Mouse (Mus musculus) bone marrow macrophage, adult 2 months (primary cell): ENCODE data around the gene Inpp5e. TPM values are rescaled to one million over a fixed set of nuclear protein-coding genes. Genes with fewer than 3 reads are reported as not detected.

Source experiments
- H3K27ac ChIP-seq: 2 replicates; pipeline ENCODE4 v1.5.1; 2012; ENCODE audit warnings: low read depth, low read length; ENCODE audit not compliant: insufficient read depth
- H3K4me1 ChIP-seq: 2 replicates; pipeline ENCODE4 v1.6.1; 2012; ENCODE audit warnings: low read length; ENCODE audit not compliant: control insufficient read depth, insufficient read depth
- H3K4me3 ChIP-seq: 2 replicates; pipeline ENCODE4 v1.5.1; 2012; ENCODE audit warnings: mild to moderate bottlenecking, low read length, moderate library complexity; ENCODE audit not compliant: insufficient read depth
- CTCF ChIP-seq: IDR thresholded peaks from 2 replicates; pipeline ENCODE4 v1.5.1; 2012; ENCODE audit warnings: low read depth, mild to moderate bottlenecking, low read length, moderate library complexity
- POLR2A ChIP-seq: IDR thresholded peaks from 2 replicates; pipeline ENCODE4 v1.6.1; 2012; ENCODE audit warnings: mild to moderate bottlenecking, low read depth, low read length, borderline replicate concordance
- polyA plus RNA-seq: library from polyadenylated mRNA; stranded (reverse); fragments of >200 nt; gene quantifications from 2 replicates; pipeline ENCODE4 v1.2.4, GENCODE M21; 2012; ENCODE audit not compliant: missing spikeins, insufficient read depth, insufficient read length

Gene Inpp5e
- polyA plus RNA-seq, 1 experiment, result 19.0 TPM

GRCm38 (mm10) chr2:26443876-26444275 is 34.9 kb upstream of the Inpp5e start:
- Histone ChIP-seq H3K27ac (no peak overlapping the region), H3K4me1 (peaks cover 10% of the 10 kb centered on the region), H3K4me3 (peak overlapping the region; percentile 74)
- TF ChIP-seq CTCF (no peak), POLR2A (no peak)

GRCm38 (mm10) chr2:26442843-26443242 is 33.8 kb upstream of the Inpp5e start:
- H3K4me3 ChIP-seq, result no peak overlapping the region
- H3K27ac ChIP-seq, result no peak overlapping the region
- TF ChIP-seq POLR2A (no peak), CTCF (no peak)
- H3K4me1 ChIP-seq, result peaks cover 10% of the 10 kb centered on the region

GRCm38 (mm10) chr2:26441688-26442087 is 32.7 kb upstream of the Inpp5e start:
- TF ChIP-seq POLR2A (no peak), CTCF (no peak)
- Histone ChIP-seq H3K4me1 (peaks cover 6% of the 10 kb centered on the region), H3K27ac (no peak overlapping the region), H3K4me3 (no peak overlapping the region)

GRCm38 (mm10) chr2:26441261-26441660 is 32.3 kb upstream of the Inpp5e start:
- Histone ChIP-seq H3K4me3 (no peak overlapping the region), H3K4me1 (0 out of 2 replicates have a peak, but pooled peaks cover 5% of the 10 kb centered on the region), H3K27ac (no peak overlapping the region)
- no peak for TF ChIP-seq CTCF
- TF ChIP-seq POLR2A, result no peak

GRCm38 (mm10) chr2:26439671-26440070 is 30.7 kb upstream of the Inpp5e start:
- no peak for TF ChIP-seq CTCF
- no peak for TF ChIP-seq POLR2A
- no peak overlapping the region for H3K27ac ChIP-seq
- 0 out of 2 replicates have a peak, but pooled peaks cover 5% of the 10 kb centered on the region for H3K4me1 ChIP-seq
- H3K4me3 ChIP-seq, result no peak overlapping the region

GRCm38 (mm10) chr2:26438373-26438772 is 29.4 kb upstream of the Inpp5e start:
- TF ChIP-seq CTCF (no peak), POLR2A (no peak)
- H3K27ac ChIP-seq, result no peak overlapping the region
- 0 out of 2 replicates have a peak, but pooled peaks cover 5% of the 10 kb centered on the region for H3K4me1 ChIP-seq
- H3K4me3 ChIP-seq, result no peak overlapping the region

- no peak for TF ChIP-seq POLR2A
- no peak overlapping the region for H3K27ac ChIP-seq
- H3K4me1 ChIP-seq, result no peaks in the 10 kb centered on the region
- no peak overlapping the region for H3K4me3 ChIP-seq
Observed at GRCm38 (mm10) chr2:26437221-26437620, 28.2 kb upstream of the Inpp5e start.

GRCm38 (mm10) chr2:26434791-26435572 is 26.0 kb upstream of the Inpp5e start:
- H3K4me1 ChIP-seq, result no peaks in the 10 kb centered on the region
- H3K4me3 ChIP-seq, result no peak overlapping the region
- TF ChIP-seq POLR2A, result no peak
- TF ChIP-seq CTCF, result no peak
- no peak overlapping the region for H3K27ac ChIP-seq

- H3K4me3 ChIP-seq, result no peak overlapping the region
Observed at GRCm38 (mm10) chr2:26429851-26430250, 20.8 kb upstream of the Inpp5e start.

GRCm38 (mm10) chr2:26424541-26424940 is 15.5 kb upstream of the Inpp5e start:
- TF ChIP-seq CTCF, result no peak
- TF ChIP-seq POLR2A, result no peak
- no peaks in the 10 kb centered on the region for H3K4me1 ChIP-seq

More at GRCm38 (mm10) chr2:26429851-26430250, 20.8 kb upstream of the Inpp5e start:
- no peak for TF ChIP-seq CTCF
- no peak for TF ChIP-seq POLR2A
- Histone ChIP-seq H3K27ac (no peak overlapping the region), H3K4me1 (no peaks in the 10 kb centered on the region)

GRCm38 (mm10) chr2:26423086-26423485 is 14.1 kb upstream of the Inpp5e start:
- TF ChIP-seq CTCF, result no peak
- no peak for TF ChIP-seq POLR2A
- H3K4me1 ChIP-seq, result no peaks in the 10 kb centered on the region
- no peak overlapping the region for H3K4me3 ChIP-seq
- no peak overlapping the region for H3K27ac ChIP-seq

More at GRCm38 (mm10) chr2:26424541-26424940, 15.5 kb upstream of the Inpp5e start:
- Histone ChIP-seq H3K4me3 (no peak overlapping the region), H3K27ac (no peak overlapping the region)
